Mouse (Mus musculus) bone marrow, adult 2 months (tissue): ENCODE results near the gene Stmn3.

Experiments used
- CTCF ChIP-seq: fragments of 200-500 bp; IDR thresholded peaks from 2 replicates; pipeline ENCODE4 v1.5.1; 2011; ENCODE audit warnings: low read length, control low read depth; ENCODE audit not compliant: control insufficient read depth, insufficient read depth
- POLR2A ChIP-seq: fragments of 200-500 bp; IDR thresholded peaks from 2 replicates; pipeline ENCODE4 v1.6.1; 2011; ENCODE audit warnings: low read depth, mild to moderate bottlenecking, control low read depth, low read length, borderline replicate concordance; ENCODE audit not compliant: control insufficient read depth

DNA sequence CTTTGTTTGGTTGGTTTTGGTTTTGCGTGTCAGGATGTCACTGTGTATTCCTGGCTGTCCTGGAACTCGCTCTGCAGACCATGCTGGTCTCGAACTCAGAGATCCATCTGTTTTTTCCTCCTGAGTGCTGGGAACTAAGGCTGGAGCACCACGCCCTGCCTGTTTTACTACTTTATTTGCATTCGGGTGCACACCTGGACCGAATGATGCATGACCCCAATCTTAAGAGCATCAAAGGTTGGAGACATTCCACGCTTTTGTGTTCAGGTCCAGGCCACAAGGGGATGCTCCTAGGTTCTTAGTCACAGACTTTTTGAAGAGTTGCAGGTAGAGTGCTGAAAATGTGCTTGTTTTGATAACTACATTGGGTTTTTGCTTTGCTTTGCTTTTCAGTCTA is 5.8 kb upstream of the Stmn3 start:
- TF ChIP-seq CTCF (no peak), POLR2A (no peak)
